Mouse (Mus musculus) myocyte (in vitro differentiated cells): ENCODE results near the gene C2cd4a. TPM values are rescaled to one million over a fixed set of nuclear protein-coding genes. Genes with fewer than 3 reads are reported as not detected.

Experiments
- H3K27me3 ChIP-seq: one replicate; pipeline ENCODE4 v1.6.1; 2011; ENCODE audit not compliant: control insufficient read depth, insufficient read depth, insufficient read length
- H3K36me3 ChIP-seq: one replicate; pipeline ENCODE4 v1.6.1; 2011; ENCODE audit not compliant: control insufficient read depth, insufficient read depth
- H3K4me2 ChIP-seq: one replicate; pipeline ENCODE4 v1.6.1; 2011; ENCODE audit warnings: low read depth, control low read depth
- H3K4me3 ChIP-seq: one replicate; pipeline ENCODE4 v1.5.1; 2011; ENCODE audit warnings: mild to moderate bottlenecking, control low read depth, moderate library complexity
- H3K79me2 ChIP-seq: one replicate; pipeline ENCODE4 v1.6.1; 2011; ENCODE audit not compliant: control insufficient read depth, insufficient read depth
- H3ac ChIP-seq: one replicate; pipeline ENCODE4 v1.6.1; 2011; ENCODE audit not compliant: control insufficient read depth, insufficient read length
- CEBPB ChIP-seq: IDR thresholded peaks from 2 replicates; pipeline ENCODE4 v1.6.1; 2011; ENCODE audit warnings: mild to moderate bottlenecking, moderate library complexity; ENCODE audit not compliant: poor library complexity, insufficient read depth, severe bottlenecking
- E2F4 ChIP-seq: IDR thresholded peaks from one replicate; pipeline ENCODE4 v1.6.1; 2011; ENCODE audit warnings: mild to moderate bottlenecking, control low read depth, moderate library complexity; ENCODE audit not compliant: insufficient read depth
- MAX ChIP-seq: IDR thresholded peaks from one replicate; pipeline ENCODE4 v1.6.1; 2011; ENCODE audit warnings: low read depth, mild to moderate bottlenecking, control low read depth
- MYOD1 ChIP-seq, 3 experiments: IDR thresholded peaks; one replicate each; pipeline ENCODE4 v1.6.1; 2011; ENCODE audit warnings: control low read depth in 2 of 3, low read depth in 2 of 3, mild to moderate bottlenecking in 2 of 3, moderate library complexity in 1 of 3; ENCODE audit not compliant: insufficient read length in 2 of 3, control insufficient read depth in 1 of 3
- MYOG ChIP-seq, 3 experiments: IDR thresholded peaks; one replicate each; pipeline ENCODE4 v1.6.1; 2011; ENCODE audit warnings: control low read depth in 2 of 3, low read depth in 2 of 3, mild to moderate bottlenecking in 2 of 3; ENCODE audit not compliant: insufficient read length in 2 of 3, control insufficient read depth in 1 of 3, insufficient read depth in 1 of 3
- POLR2A ChIP-seq: IDR thresholded peaks from one replicate; pipeline ENCODE4 v1.6.1; 2011; ENCODE audit warnings: low read depth, mild to moderate bottlenecking, control low read depth, moderate library complexity; ENCODE audit not compliant: insufficient read length
- POLR2AphosphoS2 ChIP-seq: IDR thresholded peaks from one replicate; pipeline ENCODE4 v1.6.1; 2011; ENCODE audit warnings: low read depth, control low read depth; ENCODE audit not compliant: insufficient read length
- REST ChIP-seq: IDR thresholded peaks from one replicate; pipeline ENCODE4 v1.6.1; 2011; ENCODE audit warnings: mild to moderate bottlenecking, control low read depth, moderate library complexity; ENCODE audit not compliant: insufficient read depth, insufficient read length
- SRF ChIP-seq: IDR thresholded peaks from one replicate; pipeline ENCODE4 v1.6.1; 2011; ENCODE audit warnings: low read depth; ENCODE audit not compliant: control insufficient read depth, insufficient read length
- TCF12 ChIP-seq: IDR thresholded peaks from one replicate; pipeline ENCODE4 v1.6.1; 2011; ENCODE audit warnings: mild to moderate bottlenecking, control low read depth; ENCODE audit not compliant: poor library complexity, insufficient read depth, severe bottlenecking
- TCF3 ChIP-seq: IDR thresholded peaks from one replicate; pipeline ENCODE4 v1.6.1; 2011; ENCODE audit warnings: low read depth, control low read depth; ENCODE audit not compliant: insufficient read length
- USF1 ChIP-seq: IDR thresholded peaks from one replicate; pipeline ENCODE4 v1.6.1; 2011; ENCODE audit warnings: low read depth, mild to moderate bottlenecking, control low read depth, moderate library complexity
- polyA plus RNA-seq: library from polyadenylated mRNA; unstranded; fragments of >200 nt; fragmentation: generic; extraction: Trizol; gene quantifications from one replicate; pipeline ENCODE4 v1.2.1, GENCODE M21; 2012; ENCODE audit warnings: missing spikeins

C2cd4a gene
- polyA plus RNA-seq, 1 experiment: not detected

DNA sequence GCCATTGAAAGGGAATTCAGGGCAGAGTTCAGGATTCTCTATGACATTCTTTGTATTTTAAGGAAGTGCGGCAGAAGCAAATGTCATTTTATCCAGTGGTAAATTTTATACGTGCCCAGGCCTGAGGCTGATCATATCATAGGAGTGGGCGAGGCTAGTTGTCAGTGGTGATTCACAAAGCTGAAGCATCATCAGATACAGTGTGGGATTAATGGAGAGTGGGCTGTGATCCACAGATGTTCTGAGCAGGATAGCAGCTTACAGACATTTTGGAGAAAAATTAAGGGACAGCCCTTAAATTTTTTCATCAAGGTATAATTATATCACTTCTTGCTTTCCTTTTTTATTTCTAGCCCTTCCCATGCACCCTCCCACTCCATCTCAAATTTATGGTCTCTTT is 48.7 kb downstream of the C2cd4a start:
- Histone ChIP-seq H3K4me2 (no peak overlapping the region), H3K36me3 (no peaks in the 10 kb centered on the region), H3K4me3 (no peak overlapping the region), H3K27me3 (peaks cover 13% of the 10 kb centered on the region), H3K79me2 (no peaks in the 10 kb centered on the region), H3ac (no peak overlapping the region)
- TF ChIP-seq SRF (no peak), POLR2A (no peak), POLR2AphosphoS2 (no peak), USF1 (no peak), TCF12 (no peak), MAX (no peak), TCF3 (no peak), MYOG (IDR thresholded peaks at IDR 0.05; ENCODE audit: control insufficient read depth in 1 of 3, insufficient read depth in 1 of 3, insufficient read length in 2 of 3, low read depth in 2 of 3) (no peak), E2F4 (no peak), MYOD1 (IDR thresholded peaks at IDR 0.05; ENCODE audit: control insufficient read depth in 1 of 3, insufficient read length in 2 of 3, low read depth in 2 of 3) (no peak), REST (no peak), CEBPB (no peak)

DNA sequence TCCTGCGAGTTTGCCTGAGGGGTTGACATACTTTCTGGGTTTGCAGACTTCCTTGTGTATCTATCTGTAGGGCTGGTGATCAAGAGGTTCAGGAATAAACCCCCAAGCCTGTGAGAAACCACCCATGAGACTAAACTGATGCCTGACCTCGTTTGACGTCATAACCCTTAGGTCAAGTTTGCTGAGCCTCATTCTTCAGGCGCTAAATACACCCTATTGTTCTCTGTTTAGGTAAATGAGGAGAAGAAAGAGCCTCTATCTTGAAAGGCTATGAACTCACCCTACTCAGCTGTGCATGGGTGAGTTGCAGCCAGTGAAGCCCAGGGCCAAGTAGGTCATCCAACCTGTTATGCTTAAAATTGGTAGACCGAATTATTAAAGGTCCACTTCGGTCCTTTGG is 49.3 kb downstream of the C2cd4a start:
- no peak overlapping the region for H3ac ChIP-seq
- H3K79me2 ChIP-seq: no peaks in the 10 kb centered on the region
- TF ChIP-seq USF1: no peak
- TF ChIP-seq MYOD1 (IDR thresholded peaks at IDR 0.05; ENCODE audit: control insufficient read depth in 1 of 3, insufficient read length in 2 of 3, low read depth in 2 of 3): no peak
- no peak for TF ChIP-seq E2F4
- no peak for TF ChIP-seq CEBPB
- TF ChIP-seq REST: no peak
- no peak for TF ChIP-seq MAX
- no peak for TF ChIP-seq TCF12
- no peak for TF ChIP-seq MYOG (IDR thresholded peaks at IDR 0.05; ENCODE audit: control insufficient read depth in 1 of 3, insufficient read depth in 1 of 3, insufficient read length in 2 of 3, low read depth in 2 of 3)
- no peak for TF ChIP-seq SRF
- TF ChIP-seq TCF3: no peak
- no peak overlapping the region for H3K4me3 ChIP-seq
- H3K27me3 ChIP-seq: peaks cover 13% of the 10 kb centered on the region
- H3K4me2 ChIP-seq: no peak overlapping the region
- H3K36me3 ChIP-seq: no peaks in the 10 kb centered on the region

Other genes starting within 250 kb of the C2cd4a start
- gene C2cd4b, start 72.9 kb downstream of the C2cd4a start, polyA plus RNA-seq: not detected
- 7.3 TPM for gene Vps13c, start 8.1 kb upstream of the C2cd4a start, polyA plus RNA-seq